ENCODE assay signal across 9 mouse cellular contexts in genomic region chr17:34712951-34713350, GRCm38 (mm10). TPM values are rescaled to one million over a fixed set of nuclear protein-coding genes. Genes with fewer than 3 reads are reported as not detected.
DNase-seq lines count a peak whose midpoint lies in the region; ATAC-seq and TF ChIP-seq lines count a peak whose summit lies in the region.
"Had no signal": no experiment of that assay in that cellular context is flagged by ENCODE, and none has a peak within 500 bp of the region (broad histone marks: within the 10 kb centered on the region; RNA-seq: fewer than 3 reads in every experiment).

No protein-coding gene starts in this region.

- peak; percentile 20 to 62; a peak in 2 of 4 replicates for TF ChIP-seq CTCF in CH12.LX (conservative IDR thresholded peaks at IDR 0.05 in 1 of 2, IDR thresholded peaks at IDR 0.05 in 1 of 2; ENCODE audit: low read depth in 2 of 2, low read length in 2 of 2)
- peak; percentile 57; the same call in 1 of the 2 replicates for TF ChIP-seq CTCF in cerebellum, adult 2 months (IDR thresholded peaks at IDR 0.05; ENCODE audit: borderline replicate concordance, insufficient read depth, low read depth, low read length)
- peak; percentile 44; the same call in 1 of the 2 replicates for TF ChIP-seq CTCF in testis, adult 2 months (IDR thresholded peaks at IDR 0.05; ENCODE audit: control insufficient read depth, insufficient read depth, insufficient replicate concordance, low read depth, low read length)

- no peak for ATAC-seq in forebrain, embryonic 11.5 days (replicated peaks; ENCODE audit: low FRiP score)
- ATAC-seq in forebrain, embryonic 13.5 days, result no peak

- no peak overlapping the region for H3K4me2 ChIP-seq in forebrain, embryonic 11.5 days (ENCODE audit: low read depth, low read length, severe bottlenecking)
- H3K4me2 ChIP-seq in forebrain, embryonic 13.5 days, result no peak overlapping the region
- H3K4me2 ChIP-seq in CH12.LX (ENCODE audit: insufficient read depth, low read depth, poor library complexity, severe bottlenecking), result no peak overlapping the region
- H3K4me2 ChIP-seq: hindbrain, embryonic 15.5 days had no signal

- H3K27ac ChIP-seq in forebrain, embryonic 11.5 days (ENCODE audit: low read depth, low read length), result no peak overlapping the region
- H3K27ac ChIP-seq in forebrain, embryonic 13.5 days, result no peak overlapping the region
- no peak overlapping the region for H3K27ac ChIP-seq in CH12.LX (ENCODE audit: insufficient read depth, low read depth)
- H3K27ac ChIP-seq in cerebellum, adult 2 months (ENCODE audit: insufficient read depth, low read length), result no peak overlapping the region
- H3K27ac ChIP-seq in testis, adult 2 months (ENCODE audit: control insufficient read depth, insufficient read depth, low read depth, low read length), result no peak overlapping the region
- H3K27ac ChIP-seq: hindbrain, embryonic 15.5 days had no signal

- H3K9ac ChIP-seq in forebrain, embryonic 11.5 days (ENCODE audit: low read length), result no peak overlapping the region
- H3K9ac ChIP-seq in forebrain, embryonic 13.5 days, result no peak overlapping the region
- H3K9ac ChIP-seq in CH12.LX (ENCODE audit: insufficient read depth, low read depth), result no peak overlapping the region
- H3K9ac ChIP-seq: hindbrain, embryonic 15.5 days had no signal

- intact Hi-C loops in gastrocnemius, postnatal 36 days (cut with DNase I), result loop anchor here (2.0 kb wide), 1 partner anchor 60 kb away; no protein-coding TSS in a partner anchor

- H3K27me3 ChIP-seq in forebrain, embryonic 11.5 days (ENCODE audit: control insufficient read depth, insufficient read depth, low read length), result no peaks in the 10 kb centered on the region
- H3K27me3 ChIP-seq in forebrain, embryonic 13.5 days, result no peaks in the 10 kb centered on the region
- H3K27me3 ChIP-seq in CH12.LX (replicated peaks), result peaks cover 49% of the 10 kb centered on the region
- no peaks in the 10 kb centered on the region for H3K27me3 ChIP-seq in cerebellum, adult 2 months (ENCODE audit: control insufficient read depth, insufficient read depth, low read length)
- no peaks in the 10 kb centered on the region for H3K27me3 ChIP-seq in testis, adult 2 months (ENCODE audit: control insufficient read depth, insufficient read depth, low read length)
- H3K27me3 ChIP-seq: hindbrain, embryonic 15.5 days had no signal

- TF ChIP-seq EP300 in CH12.LX (IDR thresholded peaks at IDR 0.05; ENCODE audit: low read length), result no peak

- no peaks in the 10 kb centered on the region for H3K36me3 ChIP-seq in forebrain, embryonic 11.5 days (ENCODE audit: control insufficient read depth, insufficient read depth, low read length)
- no peaks in the 10 kb centered on the region for H3K36me3 ChIP-seq in forebrain, embryonic 13.5 days (ENCODE audit: poor library complexity, severe bottlenecking)
- no peaks in the 10 kb centered on the region for H3K36me3 ChIP-seq in CH12.LX (replicated peaks in 1 of 2; ENCODE audit: control insufficient read depth in 1 of 2, insufficient read depth in 1 of 2, low read length in 1 of 2)
- no peaks in the 10 kb centered on the region for H3K36me3 ChIP-seq in testis, adult 2 months (ENCODE audit: control insufficient read depth, insufficient read depth, low read length)
- H3K36me3 ChIP-seq: hindbrain, embryonic 15.5 days had no signal

- WGBS in forebrain, embryonic 11.5 days, result 44% methylated on average over 6 of the region's 6 CpGs
- 50% methylated on average over 6 of the region's 6 CpGs for WGBS in forebrain, embryonic 13.5 days
- 18% methylated on average over 6 of the region's 6 CpGs for WGBS in cerebellum, adult 2 months

- TF ChIP-seq RAD21 in CH12.LX (IDR thresholded peaks at IDR 0.05; ENCODE audit: low read depth, low read length), result peak; percentile 55

- H3K4me1 ChIP-seq in forebrain, embryonic 11.5 days (replicated peaks; ENCODE audit: control insufficient read depth, insufficient read depth, low read length), result no peaks in the 10 kb centered on the region
- H3K4me1 ChIP-seq in forebrain, embryonic 13.5 days, result no peaks in the 10 kb centered on the region
- H3K4me1 ChIP-seq in CH12.LX (ENCODE audit: control insufficient read depth in 1 of 2, insufficient read depth in 2 of 2), result peaks cover 4 to 8% of the 10 kb centered on the region in 2 experiments; a peak in 3 of 4 replicates
- no peaks in the 10 kb centered on the region; the same call in 1 of the 2 replicates for H3K4me1 ChIP-seq in cerebellum, adult 2 months (ENCODE audit: control insufficient read depth, insufficient read depth, low read length)
- H3K4me1 ChIP-seq in testis, adult 2 months (ENCODE audit: control insufficient read depth, insufficient read depth, low read length), result no peaks in the 10 kb centered on the region
- H3K4me1 ChIP-seq: hindbrain, embryonic 15.5 days had no signal

- no peak for TF ChIP-seq POLR2A in CH12.LX (IDR thresholded peaks at IDR 0.05; ENCODE audit: low read depth, low read length)
- TF ChIP-seq POLR2A in cerebellum, adult 2 months (IDR thresholded peaks at IDR 0.05; ENCODE audit: borderline replicate concordance, insufficient read depth, low read length), result no peak
- TF ChIP-seq POLR2A in testis, adult 2 months (IDR thresholded peaks at IDR 0.05; ENCODE audit: control insufficient read depth, low read depth, low read length), result no peak

- H3K9me3 ChIP-seq in forebrain, embryonic 11.5 days (ENCODE audit: control insufficient read depth, low read length), result no peaks in the 10 kb centered on the region
- no peaks in the 10 kb centered on the region for H3K9me3 ChIP-seq in forebrain, embryonic 13.5 days (replicated peaks)
- H3K9me3 ChIP-seq in CH12.LX (replicated peaks; ENCODE audit: low read length), result no peaks in the 10 kb centered on the region
- H3K9me3 ChIP-seq: hindbrain, embryonic 15.5 days had no signal

- DNase-seq in forebrain, embryonic 11.5 days (ENCODE audit: low spot score), result peak; percentile 61
- DNase-seq in CH12.LX (ENCODE audit: extremely low read depth), result peak; percentile 30
- DNase-seq in cerebellum, adult 2 months, result peak; percentile 58 to 73
- peak; percentile 45 to 53 for DNase-seq in gastrocnemius, postnatal 36 days
- peak; percentile 70 for DNase-seq in layer of hippocampus, adult 11-12 months (ENCODE audit: low spot score)
- DNase-seq in lung, postnatal 25 days (ENCODE audit: low spot score), result peak; percentile 63

- no peak overlapping the region for H3K4me3 ChIP-seq in forebrain, embryonic 11.5 days (ENCODE audit: low read depth, low read length)
- H3K4me3 ChIP-seq in forebrain, embryonic 13.5 days, result no peak overlapping the region
- H3K4me3 ChIP-seq in CH12.LX (replicated peaks in 1 of 3; ENCODE audit: low read depth in 2 of 3, low read length in 2 of 3, poor library complexity in 1 of 3), result no peak overlapping the region
- no peak overlapping the region for H3K4me3 ChIP-seq in cerebellum, adult 2 months (replicated peaks; ENCODE audit: insufficient read depth, low read depth, low read length)
- H3K4me3 ChIP-seq in testis, adult 2 months (ENCODE audit: control insufficient read depth, low read depth, low read length), result no peak overlapping the region
- H3K4me3 ChIP-seq: hindbrain, embryonic 15.5 days had no signal

- no peaks in the 10 kb centered on the region for H3K79me2 ChIP-seq in CH12.LX (replicated peaks; ENCODE audit: control insufficient read depth, extremely low read depth, insufficient read depth, poor library complexity, severe bottlenecking)

- dilution Hi-C loops in CH12.LX (cut with MboI; ENCODE audit: extremely low pct_ligation_motif_present, extremely low pct_unique_long_range_greater_than_20kb, low sequenced_read_pairs), result no loop called here

- in situ Hi-C loops in CH12.LX (cut with MboI; ENCODE audit: low pct_ligation_motif_present, low pct_unique_long_range_greater_than_20kb, low sequenced_read_pairs), result no loop called here

TF ChIP-seq in CH12.LX, 34 proteins besides CTCF, POLR2A, EP300 and RAD21:
- TF ChIP-seq SMC3 (IDR thresholded peaks at IDR 0.05; ENCODE audit: low read depth, low read length), result peak; percentile 51
- TF ChIP-seq TBP (conservative IDR thresholded peaks at IDR 0.05; ENCODE audit: low read depth, low read length), result no peak
- no peak for TF ChIP-seq KAT2A (IDR thresholded peaks at IDR 0.05; ENCODE audit: insufficient replicate concordance, low read length)
- TF ChIP-seq E2F4 (IDR thresholded peaks at IDR 0.05; ENCODE audit: insufficient replicate concordance, low read depth, low read length), result no peak
- TF ChIP-seq MXI1 (IDR thresholded peaks at IDR 0.05; ENCODE audit: low read depth, low read length), result no peak
- TF ChIP-seq POLR2AphosphoS2 (IDR thresholded peaks at IDR 0.05; ENCODE audit: low read depth, low read length), result no peak
- no peak for TF ChIP-seq USF1 (IDR thresholded peaks at IDR 0.05; ENCODE audit: low read depth, low read length)
- no peak for TF ChIP-seq UBTF (IDR thresholded peaks at IDR 0.05; ENCODE audit: low read depth, low read length)

RNA-seq across cellular contexts. Expression of gene C4b, which starts 30.7 kb away (rescaled TPM):
- polyA plus RNA-seq in forebrain, embryonic 11.5 days (2014; fragmentation: Nextera tagmentation; extraction: Ambion mirVana), result 0.05 TPM in 1 of 2 replicates, not detected in the other
- not detected in 2 replicates for polyA plus RNA-seq in forebrain, embryonic 13.5 days (2015; fragmentation: Nextera tagmentation; extraction: Ambion mirVana)
- total RNA-seq in CH12.LX (2012; rRNA removed) (0.13 TPM in 1 of 2 replicates, not detected in the other), CH12.LX (2014; rRNA removed) (not detected in 2 replicates)
- not detected in 2 replicates for polyA plus RNA-seq in CH12.LX (2012; ENCODE audit: insufficient read length, low read depth)
- 8.5 and 10.2 TPM in 2 replicates for polyA plus RNA-seq in cerebellum, adult 2 months (2012; rRNA removed)
- 1 to 10 TPM; 3.6 to 6.3 TPM for total RNA-seq in gastrocnemius, postnatal 36 days (2021)
- polyA plus RNA-seq in testis, adult 2 months (2012; rRNA removed), result 15.0 and 17.6 TPM in 2 replicates

RNA-seq across cellular contexts. Expression of gene Tnxb, which starts 42.6 kb away (rescaled TPM):
- 0.03 TPM in 1 of 2 replicates, not detected in the other for polyA plus RNA-seq in forebrain, embryonic 11.5 days (2014; fragmentation: Nextera tagmentation; extraction: Ambion mirVana)
- polyA plus RNA-seq in forebrain, embryonic 13.5 days (2015; fragmentation: Nextera tagmentation; extraction: Ambion mirVana), result 0.01 and 0.05 TPM in 2 replicates
- total RNA-seq in CH12.LX (2012; rRNA removed), result not detected in 2 replicates
- not detected in 2 replicates for total RNA-seq in CH12.LX (2014; rRNA removed)
- polyA plus RNA-seq in CH12.LX (2012; ENCODE audit: insufficient read length, low read depth), result not detected in 2 replicates
- 1.6 and 1.8 TPM in 2 replicates for polyA plus RNA-seq in cerebellum, adult 2 months (2012; rRNA removed)
- 10 to 100 TPM; 33.8 to 37.0 TPM for total RNA-seq in gastrocnemius, postnatal 36 days (2021)
- 0.77 and 1.9 TPM in 2 replicates for polyA plus RNA-seq in testis, adult 2 months (2012; rRNA removed)
